Mouse (Mus musculus): ENCODE results near the gene Smug1.

The Smug1 gene

GRCm38 (mm10) chr15:103145635-103146299 lies 21.1 kb downstream of the Smug1 start:
- no peak for DNase-seq (ENCODE audit: low read depth, low spot score)

GRCm38 (mm10) chr15:103144176-103144575 lies 22.7 kb downstream of the Smug1 start:
- no peak for DNase-seq (ENCODE audit: low read depth, low spot score)

- no peak for DNase-seq (ENCODE audit: low read depth, low spot score)
These were observed 31.4 kb downstream of the Smug1 start for GRCm38 (mm10) chr15:103135431-103135947.

- DNase-seq (ENCODE audit: low read depth, low spot score): no peak
These were observed 32.4 kb downstream of the Smug1 start for GRCm38 (mm10) chr15:103134277-103135086.

GRCm38 (mm10) chr15:103133761-103134160 lies 33.1 kb downstream of the Smug1 start:
- DNase-seq (ENCODE audit: low read depth, low spot score): no peak

- DNase-seq (ENCODE audit: low read depth, low spot score): peak; percentile 20
These were observed 36.2 kb downstream of the Smug1 start for GRCm38 (mm10) chr15:103130729-103131128.

GRCm38 (mm10) chr15:103129289-103129688 lies 37.6 kb downstream of the Smug1 start:
- no peak for DNase-seq (ENCODE audit: low read depth, low spot score)

- DNase-seq (ENCODE audit: low read depth, low spot score): no peak
These were observed 38.6 kb downstream of the Smug1 start for GRCm38 (mm10) chr15:103128056-103128833.

GRCm38 (mm10) chr15:103125982-103126381 lies 40.9 kb downstream of the Smug1 start:
- DNase-seq (ENCODE audit: low read depth, low spot score): no peak

- no peak for DNase-seq (ENCODE audit: low read depth, low spot score)
These were observed 42.6 kb downstream of the Smug1 start for GRCm38 (mm10) chr15:103124254-103124653.

GRCm38 (mm10) chr15:103123343-103123742 lies 43.5 kb downstream of the Smug1 start:
- DNase-seq (ENCODE audit: low read depth, low spot score): no peak

GRCm38 (mm10) chr15:103122372-103122771 lies 44.5 kb downstream of the Smug1 start:
- no peak for DNase-seq (ENCODE audit: low read depth, low spot score)

GRCm38 (mm10) chr15:103121416-103121815 lies 45.5 kb downstream of the Smug1 start:
- no peak for DNase-seq (ENCODE audit: low read depth, low spot score)

GRCm38 (mm10) chr15:103120594-103120993 lies 46.3 kb downstream of the Smug1 start:
- DNase-seq (ENCODE audit: low read depth, low spot score): no peak

GRCm38 (mm10) chr15:103115726-103116125 lies 51.2 kb downstream of the Smug1 start:
- no peak for DNase-seq (ENCODE audit: low read depth, low spot score)

GRCm38 (mm10) chr15:103115256-103115655 lies 51.6 kb downstream of the Smug1 start:
- no peak for DNase-seq (ENCODE audit: low read depth, low spot score)

GRCm38 (mm10) chr15:103113077-103113476 lies 53.8 kb downstream of the Smug1 start:
- no peak for DNase-seq (ENCODE audit: low read depth, low spot score)

- no peak for DNase-seq (ENCODE audit: low read depth, low spot score)
These were observed 54.6 kb downstream of the Smug1 start for GRCm38 (mm10) chr15:103112309-103112708.

- DNase-seq (ENCODE audit: low read depth, low spot score): no peak
These were observed 57.0 kb downstream of the Smug1 start for GRCm38 (mm10) chr15:103109940-103110339.

- no peak for DNase-seq (ENCODE audit: low read depth, low spot score)
These were observed 58.7 kb downstream of the Smug1 start for GRCm38 (mm10) chr15:103108066-103108676.

GRCm38 (mm10) chr15:103106201-103106600 lies 60.7 kb downstream of the Smug1 start:
- DNase-seq (ENCODE audit: low read depth, low spot score): no peak
